Mouse (Mus musculus) retina, postnatal 1 day (tissue): ENCODE measurements around the gene Ap3b1.

Source experiments
- DNase-seq: peaks from one replicate; pipeline ENCODE4 v3.0.0-alpha.2; 2012

The Ap3b1 gene

DNA sequence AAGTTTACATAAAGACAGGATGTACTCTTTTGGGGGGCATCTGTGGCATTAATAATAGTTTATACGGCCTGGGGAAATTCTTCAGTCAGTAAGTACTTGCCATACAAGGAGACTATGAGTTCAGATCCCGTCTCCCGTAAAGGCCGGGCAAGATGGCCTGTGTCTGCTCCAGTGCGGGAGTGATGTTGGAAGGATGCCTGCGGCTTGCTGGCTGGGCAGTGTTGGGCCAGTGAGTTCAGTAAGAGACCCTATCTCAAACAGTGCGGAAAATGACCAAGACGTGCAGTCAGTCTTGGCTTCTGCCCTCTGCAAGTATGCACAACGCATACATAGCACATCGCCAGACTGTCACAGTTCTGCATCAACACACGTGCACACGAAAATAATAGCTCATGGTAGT, 95.4 kb downstream of the Ap3b1 start:
- no peak for DNase-seq

DNA sequence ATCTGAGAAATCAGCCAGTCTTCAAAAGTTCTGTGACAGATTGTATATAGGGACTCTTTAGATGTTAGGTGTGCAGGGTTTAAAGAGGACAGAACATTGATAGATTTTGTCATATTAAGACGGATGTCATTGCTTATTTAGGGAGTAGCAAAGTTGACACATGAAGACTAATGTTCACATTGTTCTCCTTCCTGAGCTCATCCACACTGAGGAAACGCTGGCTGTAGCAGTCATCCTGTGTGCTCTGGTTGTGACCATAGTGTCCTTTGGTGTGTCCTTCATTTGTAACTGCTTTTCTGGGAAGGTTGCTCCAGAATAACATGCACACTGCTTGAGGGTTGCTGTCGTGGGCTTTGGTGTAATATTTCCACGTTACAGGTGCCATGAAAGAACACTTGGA, 100.4 kb downstream of the Ap3b1 start:
- DNase-seq, result no peak

DNA sequence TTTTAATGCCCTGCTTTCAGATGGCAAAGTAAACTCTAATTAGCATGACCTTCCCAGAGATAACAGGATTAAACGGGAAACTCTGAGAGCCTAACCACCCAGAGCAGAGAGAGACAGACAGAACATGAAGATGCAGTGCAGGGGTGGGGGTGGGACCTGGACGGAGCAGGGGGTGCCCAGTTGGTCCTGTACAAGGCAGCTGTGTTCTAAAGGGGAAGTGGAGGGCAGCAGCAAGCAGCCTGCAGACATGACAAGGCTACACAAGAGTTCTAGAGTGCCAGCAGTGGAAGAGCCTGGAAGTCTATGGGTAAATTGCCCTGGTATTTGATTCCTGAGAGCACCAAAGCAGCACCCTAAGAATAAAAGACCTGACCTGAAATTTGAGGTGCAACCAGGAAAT, 105.5 kb downstream of the Ap3b1 start:
- DNase-seq, result no peak

DNA sequence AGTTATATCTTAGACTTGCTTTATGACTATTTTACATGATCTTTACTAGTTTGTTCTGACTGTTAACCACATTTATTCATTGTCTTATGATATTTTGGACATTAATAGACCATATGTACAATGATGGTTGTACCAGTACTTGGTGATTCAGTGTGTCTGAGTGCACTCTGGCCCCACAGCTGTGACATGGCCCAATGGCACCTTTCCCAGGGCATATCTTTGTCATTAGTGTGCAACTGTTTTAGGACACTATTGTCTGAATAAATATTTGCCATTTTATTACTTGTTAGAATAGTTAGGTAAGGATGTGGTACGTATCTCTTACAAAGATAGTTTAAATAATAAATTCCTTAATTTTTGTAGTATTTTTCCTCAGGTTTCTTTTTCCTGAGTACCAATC, 109.8 kb downstream of the Ap3b1 start:
- DNase-seq, result no peak

DNA sequence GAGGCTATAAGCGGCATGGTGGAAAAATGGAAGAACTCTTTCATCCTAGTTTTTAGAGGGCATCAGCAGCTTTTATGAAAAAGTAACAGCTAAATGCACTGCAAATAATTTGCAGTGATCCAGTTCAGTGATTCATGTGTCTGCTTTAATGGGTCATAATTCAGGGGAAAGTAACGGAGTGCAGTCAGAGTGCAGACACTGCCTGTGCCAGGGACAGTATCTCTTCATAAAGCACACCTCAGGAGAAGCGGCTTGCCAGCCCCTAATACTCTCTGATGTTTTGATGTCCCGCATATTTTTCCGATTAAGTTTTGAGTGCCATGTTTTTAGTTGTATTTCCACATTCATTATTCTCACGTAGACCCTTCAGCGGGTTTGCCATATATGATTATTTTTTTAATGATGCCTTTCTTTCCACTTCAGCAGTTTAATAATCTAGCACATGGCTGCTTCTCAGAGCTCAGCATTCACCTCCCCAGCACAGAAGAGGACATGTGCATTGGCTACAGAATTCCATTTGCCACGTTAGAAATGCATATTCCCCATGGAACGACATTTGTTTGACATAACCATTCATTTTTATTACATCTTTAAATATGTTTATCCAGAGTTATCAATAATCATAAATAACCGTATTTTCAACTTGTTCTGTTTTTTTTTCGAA, 112.4 kb downstream of the Ap3b1 start:
- no peak for DNase-seq

DNA sequence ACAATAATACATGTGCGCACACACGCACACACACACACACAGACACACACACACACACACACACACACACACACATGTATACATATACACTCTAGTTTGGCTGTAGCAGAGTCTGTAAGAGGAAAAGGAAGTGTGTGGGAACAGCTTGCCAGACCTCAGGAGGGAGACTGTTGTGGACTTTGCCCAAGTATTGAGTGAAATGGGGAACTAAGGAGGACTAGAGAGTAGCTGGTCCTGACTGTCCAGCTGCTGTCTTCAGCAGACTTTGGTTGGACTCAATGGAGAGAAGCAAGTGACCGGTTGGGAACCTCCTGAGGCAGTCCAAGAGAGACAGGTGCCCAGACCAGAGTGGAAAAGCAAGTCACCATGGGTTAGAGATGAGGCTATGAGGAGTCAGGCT, 117.4 kb downstream of the Ap3b1 start:
- DNase-seq, result no peak

DNA sequence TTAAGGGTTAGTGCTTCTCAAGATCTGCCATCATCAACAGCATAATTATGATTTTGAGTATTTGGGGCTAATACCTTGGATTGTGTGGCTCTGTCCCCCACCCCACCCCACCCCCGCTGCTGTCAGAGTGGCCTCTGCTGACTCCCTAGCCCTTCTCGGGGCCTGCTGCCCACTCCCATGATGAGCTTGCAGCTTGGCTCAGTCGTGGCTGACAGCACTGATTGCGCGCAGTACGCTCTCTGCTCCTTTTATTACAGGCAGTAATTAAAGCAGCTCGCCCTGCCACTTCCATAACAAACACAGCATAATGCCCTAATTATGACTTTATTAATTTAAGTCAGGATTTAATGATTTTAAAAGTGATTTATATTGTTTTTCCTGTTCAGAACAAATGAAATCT, 121.5 kb downstream of the Ap3b1 start:
- no peak for DNase-seq

DNA sequence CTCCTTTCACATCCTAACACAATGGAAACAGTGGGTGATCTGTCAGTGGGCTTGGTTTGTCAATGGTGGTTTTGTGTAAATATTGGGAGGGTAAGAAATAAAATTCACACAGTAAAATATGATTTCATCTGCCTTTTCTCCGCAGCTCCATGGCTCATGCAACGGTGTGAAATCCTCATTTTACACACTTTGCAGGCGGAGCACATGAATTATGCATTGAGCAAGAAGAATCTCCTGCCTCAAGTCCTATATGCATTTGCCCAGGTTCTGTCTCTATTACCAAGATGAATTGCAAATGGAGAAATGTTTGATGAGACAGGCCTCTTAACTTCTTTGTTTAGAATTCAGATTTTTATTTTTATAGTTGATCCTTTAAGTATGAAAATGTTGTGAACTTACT, 131.9 kb downstream of the Ap3b1 start:
- no peak for DNase-seq

DNA sequence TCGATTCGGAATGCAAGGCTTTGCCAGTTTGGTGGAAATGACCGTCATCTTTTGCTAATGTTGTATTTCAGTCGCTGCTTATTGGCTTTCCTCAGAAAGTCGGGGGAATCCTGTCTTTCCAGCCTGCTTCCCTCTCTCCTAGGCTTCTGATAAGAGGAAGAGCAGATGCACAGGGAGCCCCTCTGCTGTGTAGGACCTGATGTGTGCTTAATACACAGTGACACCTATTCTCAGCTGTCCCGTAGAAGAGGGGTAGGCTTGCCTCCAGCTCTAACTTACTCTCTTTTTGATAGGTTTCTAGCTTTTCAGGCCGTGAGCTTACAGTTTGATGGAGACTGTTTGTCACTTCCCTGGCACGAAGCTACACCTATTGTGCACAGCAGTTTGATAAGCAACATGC, 132.4 kb downstream of the Ap3b1 start:
- no peak for DNase-seq

DNA sequence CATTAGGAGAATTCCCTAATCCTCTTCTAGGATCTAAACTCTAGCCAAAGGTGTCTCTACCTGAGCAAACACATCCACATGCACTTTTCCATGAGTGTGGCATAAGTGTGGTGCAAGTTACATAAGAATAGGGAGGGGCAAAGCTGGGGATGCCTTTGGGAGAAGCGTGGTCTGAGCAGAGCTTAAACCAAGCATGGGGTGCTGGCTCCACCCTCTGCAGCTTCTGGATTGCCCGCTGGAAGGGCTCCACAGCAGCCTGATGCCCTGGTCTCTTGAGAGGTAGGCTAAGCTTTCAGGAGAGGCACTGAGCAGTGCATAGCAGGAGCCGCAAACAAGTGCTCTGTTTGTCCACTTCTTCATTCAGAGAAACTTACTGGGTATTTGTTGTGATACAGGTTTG, 138.8 kb downstream of the Ap3b1 start:
- no peak for DNase-seq

DNA sequence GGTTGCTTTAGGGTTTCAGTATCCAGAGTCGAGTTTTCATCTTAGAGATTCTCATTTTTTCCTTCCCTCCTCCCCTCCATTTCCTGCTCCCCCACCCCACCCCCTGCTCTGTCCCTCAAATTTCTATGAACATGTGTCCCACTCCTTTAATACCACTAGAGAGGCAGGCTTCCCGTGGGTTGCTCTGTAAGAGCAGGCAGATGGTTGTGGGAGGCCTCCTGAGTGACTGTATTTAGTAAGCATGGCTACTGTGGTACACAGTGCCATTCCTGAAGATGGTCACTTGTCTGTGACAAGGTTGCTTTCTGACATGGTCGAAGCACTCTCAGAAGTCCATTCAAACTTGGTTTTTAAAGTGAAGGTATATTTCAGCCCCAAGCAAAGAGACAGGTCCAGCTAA, 147.7 kb downstream of the Ap3b1 start:
- no peak for DNase-seq

DNA sequence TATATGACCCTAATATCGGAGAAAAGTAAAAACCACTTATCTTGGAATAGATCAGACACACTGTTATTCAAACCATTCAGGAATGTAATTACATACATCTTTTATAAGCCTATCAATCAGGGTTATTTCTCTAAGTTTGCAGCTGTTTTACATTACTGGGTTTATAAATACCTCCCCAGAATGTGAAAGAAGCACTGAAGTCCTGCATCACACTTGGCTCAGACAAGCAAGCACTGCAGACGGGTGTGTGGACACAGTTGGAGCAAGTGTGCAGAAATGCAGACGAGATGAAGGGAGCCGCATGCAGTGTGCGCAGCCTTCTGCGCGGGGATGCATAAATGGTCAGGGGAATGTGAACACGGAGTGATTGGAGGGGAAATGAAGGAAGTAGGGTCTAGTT, 149.6 kb downstream of the Ap3b1 start:
- DNase-seq, result no peak

DNA sequence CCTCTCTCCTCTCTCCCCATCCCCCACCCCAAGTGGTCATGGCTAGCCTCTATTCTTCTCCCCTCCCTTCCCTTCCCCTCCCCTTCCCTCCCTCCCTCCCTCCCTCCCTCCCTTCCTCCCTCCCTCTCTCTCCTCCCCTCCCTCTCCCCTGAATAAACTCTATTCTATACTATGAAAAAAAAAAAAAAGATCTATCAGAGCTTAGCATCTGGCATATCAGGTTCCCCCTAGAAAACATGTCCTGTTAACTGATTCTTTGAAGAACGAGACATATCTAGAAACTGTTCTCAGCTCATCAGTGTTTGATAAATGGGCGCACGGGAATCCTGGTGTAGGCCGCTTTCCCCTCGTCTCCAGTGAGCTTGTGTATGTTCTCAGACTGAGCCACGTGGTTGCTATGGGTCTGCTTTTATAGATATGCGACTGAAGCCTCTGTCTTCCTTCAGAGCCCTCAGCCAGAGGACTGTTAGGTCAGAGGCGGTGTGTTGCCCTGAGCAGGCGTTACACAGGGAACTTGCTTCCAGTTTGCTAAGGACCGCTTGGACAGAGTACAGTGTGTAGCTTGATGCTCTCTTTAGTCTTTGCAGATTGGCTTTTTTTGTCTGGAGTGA, 154.5 kb downstream of the Ap3b1 start:
- no peak for DNase-seq

DNA sequence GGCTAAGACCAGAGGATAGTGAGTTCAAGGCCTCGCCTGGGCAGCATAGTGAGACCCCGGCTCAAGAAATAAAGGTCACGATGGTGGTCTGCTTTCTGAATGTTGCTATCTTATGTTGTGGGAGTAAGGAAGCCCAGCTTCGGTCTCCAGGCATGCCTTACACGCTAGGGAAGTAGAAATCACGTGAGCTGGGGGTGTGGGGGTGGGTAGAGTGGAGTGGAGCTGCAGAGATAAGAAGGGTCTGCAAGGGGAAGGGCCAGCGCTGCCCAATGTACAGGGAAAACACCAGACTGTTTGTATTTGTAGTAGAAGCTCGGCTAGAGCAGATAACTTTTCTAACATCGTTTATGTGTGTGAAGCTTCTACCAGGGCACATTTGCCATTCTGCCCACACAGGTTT, 155.1 kb downstream of the Ap3b1 start:
- no peak for DNase-seq

DNA sequence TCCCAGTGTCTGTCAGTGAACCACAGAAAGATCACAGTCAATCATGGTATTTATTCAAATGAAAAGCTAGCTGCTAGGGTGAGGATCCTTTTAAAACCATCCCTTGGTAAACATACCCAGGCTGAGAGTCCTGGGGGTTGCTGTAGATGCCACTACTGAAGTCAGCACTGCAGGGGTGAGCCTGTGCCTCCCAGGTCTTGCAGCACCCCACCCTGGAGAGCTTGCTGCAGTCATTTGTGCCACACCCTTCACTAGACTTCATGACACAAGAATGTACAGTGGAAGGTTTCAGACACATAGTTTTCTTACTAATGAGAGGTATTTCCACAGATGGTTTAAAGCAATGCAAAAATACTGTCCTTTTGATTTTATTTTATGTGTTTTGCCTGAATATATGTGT, 156.2 kb downstream of the Ap3b1 start:
- DNase-seq, result no peak

DNA sequence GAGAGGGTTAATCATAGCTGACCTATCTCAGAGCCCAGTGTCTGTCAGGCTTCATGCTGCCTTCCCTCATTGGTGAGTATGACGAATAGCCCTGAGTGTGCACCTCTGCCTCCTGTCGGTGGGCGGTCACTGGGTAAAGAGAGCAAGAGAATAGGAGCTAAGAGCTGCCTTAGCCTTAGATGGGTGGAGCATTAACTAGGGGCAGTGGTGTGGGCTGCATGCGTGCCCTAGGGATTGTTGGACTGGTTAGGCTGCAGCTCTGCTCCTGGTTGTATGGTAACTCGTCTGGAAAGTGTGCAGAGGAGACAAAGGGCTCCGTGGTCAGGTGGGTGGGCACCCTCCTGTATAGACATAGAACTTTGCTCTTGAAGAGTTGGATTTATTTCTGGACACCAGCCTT, 157.8 kb downstream of the Ap3b1 start:
- DNase-seq, result no peak

DNA sequence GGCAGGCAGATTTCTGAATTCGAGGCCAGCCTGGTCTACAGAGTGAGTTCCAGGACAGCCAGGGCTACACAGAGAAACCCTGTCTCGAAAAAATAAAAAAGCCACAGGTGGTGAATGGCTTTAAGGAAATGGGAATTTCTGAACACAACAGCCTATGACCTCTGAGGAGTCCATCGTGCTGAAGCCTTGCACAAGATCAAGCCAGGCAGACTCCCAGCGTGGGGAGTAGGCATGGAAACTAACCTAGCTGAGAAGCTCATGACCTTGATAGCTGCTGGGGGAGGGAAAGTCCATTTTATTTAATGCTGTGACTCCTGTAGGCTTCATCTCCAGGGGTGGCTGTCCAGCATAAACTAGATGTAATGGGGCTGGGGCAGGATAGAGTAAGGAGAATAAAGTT, 159.4 kb downstream of the Ap3b1 start:
- no peak for DNase-seq

DNA sequence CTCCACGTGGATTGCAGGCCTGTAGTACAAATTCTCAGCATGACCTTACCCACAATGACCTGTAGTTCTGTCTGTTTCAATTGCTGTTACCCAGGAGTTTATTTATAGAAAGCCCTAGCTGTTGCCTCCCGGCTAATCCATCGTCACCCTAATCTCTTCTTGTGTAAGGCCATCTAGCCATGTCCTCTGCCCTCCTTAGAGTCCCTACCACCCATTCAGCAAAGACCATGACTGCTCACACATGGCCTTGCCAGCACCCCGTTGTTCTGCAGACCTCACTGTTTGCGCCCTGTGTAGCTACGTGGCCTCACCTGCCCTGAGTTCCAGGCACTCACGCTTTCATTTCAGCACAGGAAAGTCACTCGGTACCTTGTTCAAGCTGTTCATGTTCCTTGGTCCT, 160.5 kb downstream of the Ap3b1 start:
- peak; percentile 41 for DNase-seq

DNA sequence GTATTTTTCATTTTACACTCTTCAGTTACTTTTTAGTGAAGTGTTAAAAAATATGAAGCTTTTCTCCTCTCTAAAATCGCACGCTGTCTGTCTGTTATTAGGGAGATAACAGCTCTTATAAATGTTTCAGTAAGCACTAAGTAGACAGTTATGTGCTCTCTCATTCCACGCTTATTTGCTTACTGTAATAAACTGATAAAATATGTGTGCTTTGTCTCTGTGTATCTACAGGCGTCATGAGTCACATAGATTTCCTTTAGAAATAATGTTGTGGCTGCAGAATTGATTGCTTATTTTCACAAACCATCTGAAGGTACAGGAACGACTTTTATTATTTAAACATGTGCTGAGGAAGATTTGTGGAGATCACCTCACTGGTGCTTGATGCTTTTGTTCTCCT, 164.5 kb downstream of the Ap3b1 start:
- no peak for DNase-seq

DNA sequence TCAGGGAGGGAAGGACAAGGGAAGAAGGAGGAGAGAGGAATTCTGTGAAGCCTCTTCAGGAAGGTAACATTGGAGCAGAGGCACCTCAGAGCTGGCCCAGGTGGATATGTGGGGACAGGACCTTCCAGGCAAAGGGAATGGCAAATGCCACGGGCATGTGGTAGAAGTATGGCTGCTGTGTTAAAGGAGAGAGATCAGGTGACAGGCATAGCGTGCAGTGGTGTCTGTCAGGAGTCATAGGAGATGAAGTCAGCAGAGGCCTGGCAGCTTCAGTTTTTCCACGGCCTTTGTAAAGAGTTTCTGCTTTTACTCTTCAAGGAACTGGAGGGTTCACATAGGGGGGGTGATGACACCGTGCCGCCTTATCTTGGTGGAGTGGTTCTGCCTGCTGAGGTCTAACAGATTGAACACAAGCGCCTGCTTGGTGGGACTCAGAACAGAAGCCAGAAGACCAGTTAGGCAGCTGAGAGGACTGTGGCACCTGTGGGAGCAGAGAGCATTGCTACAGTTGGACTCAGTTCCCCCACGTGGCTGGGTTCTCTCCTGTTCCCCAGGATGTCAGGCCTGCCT, 166.0 kb downstream of the Ap3b1 start:
- DNase-seq, result no peak

DNA sequence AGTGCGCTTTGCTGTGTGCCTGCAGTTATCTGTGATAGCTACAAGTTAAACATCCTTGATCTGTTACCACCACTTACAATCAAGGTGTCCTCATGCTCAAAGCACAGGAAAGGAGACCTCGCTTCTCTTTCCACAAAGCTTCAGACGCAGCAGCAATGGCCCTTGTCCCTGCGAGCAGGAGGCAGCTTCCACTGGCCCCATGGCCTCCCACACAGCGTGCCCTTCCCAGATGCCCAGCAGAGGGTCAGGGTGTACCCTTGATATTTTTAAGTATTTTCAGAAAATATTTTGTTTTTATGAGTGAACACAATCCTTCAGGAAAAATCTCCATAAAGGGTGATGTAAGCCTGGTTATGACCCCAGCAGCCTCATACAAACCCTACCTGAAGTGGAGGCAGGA, 170.4 kb downstream of the Ap3b1 start:
- DNase-seq, result no peak

DNA sequence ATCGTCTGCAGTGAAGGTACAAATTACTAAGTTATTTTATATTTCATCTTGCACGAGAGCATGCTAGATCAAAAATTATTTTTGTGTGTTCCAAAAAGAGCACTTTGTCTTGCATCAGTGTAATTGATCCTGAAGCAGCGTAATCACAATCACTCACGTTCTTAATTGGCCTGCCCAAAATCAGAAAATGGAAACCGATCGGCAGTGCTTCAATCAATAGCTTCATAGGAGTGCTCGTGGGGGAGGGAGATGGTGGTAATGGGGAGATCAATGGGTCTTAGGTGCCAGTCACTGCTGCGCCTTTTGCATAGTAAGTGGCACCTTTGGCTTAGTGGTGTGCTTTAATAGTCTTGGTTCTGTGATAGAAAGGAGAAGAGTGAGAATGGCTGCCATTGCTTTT, 174.8 kb downstream of the Ap3b1 start:
- DNase-seq, result no peak

DNA sequence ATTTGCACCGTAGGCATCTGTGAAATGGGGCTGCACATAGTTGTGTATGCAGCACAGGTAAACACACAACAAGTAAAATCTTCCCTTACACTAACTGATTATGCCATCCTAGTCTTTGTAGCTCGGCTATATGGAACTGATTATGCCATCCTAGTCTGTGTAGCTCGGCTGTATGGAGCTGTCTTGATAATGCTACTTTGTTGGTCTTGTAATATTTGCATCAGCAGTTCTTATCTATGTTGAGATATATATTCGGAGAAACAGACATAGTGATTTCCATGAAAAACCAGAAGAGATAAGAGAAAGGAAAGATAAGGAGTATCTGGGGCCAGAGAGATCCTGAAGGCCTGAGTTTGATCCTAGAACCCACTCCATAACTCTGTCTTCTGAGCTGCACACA, 178.6 kb downstream of the Ap3b1 start:
- no peak for DNase-seq

DNA sequence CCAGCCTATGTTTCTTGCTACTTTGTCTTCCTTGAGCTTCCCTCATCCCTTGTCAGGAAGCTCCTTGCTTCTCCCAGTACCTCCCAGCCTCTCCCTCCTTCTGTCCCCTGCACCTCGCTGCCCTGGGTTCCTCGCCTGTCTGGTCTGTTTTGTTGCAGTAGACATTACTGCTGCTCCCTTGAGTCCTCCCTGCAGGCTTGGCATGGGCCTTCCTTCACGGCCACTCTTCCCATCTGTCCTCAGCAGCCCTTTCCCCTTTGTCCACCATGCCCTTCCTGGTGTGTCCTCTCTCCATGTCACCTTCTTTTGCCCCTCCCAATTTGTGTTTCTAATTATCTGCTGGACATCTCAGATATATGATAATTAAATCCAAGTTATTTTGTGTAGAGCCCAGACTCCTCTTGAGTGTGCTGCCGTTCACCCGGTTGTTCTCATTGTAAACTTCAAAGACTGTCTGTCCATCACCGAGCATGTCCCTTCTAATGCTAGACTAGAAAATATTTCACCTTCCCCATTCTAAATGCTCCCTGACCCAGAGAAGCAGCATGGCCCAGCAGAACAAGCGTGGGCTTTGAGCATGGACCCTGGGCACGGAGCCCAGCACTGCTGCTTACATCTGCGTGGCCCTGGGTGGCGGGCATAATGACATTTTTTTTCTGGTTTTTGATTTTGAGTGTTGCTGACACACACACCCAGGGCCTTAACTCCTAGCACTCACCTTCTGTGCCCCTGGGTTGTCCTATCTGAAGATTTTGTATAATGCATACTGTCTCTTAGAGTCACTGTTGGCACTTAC, 181.3 kb downstream of the Ap3b1 start:
- DNase-seq, result no peak
